Mouse (Mus musculus) retina, postnatal 1 day (tissue): Measurements from ENCODE around the gene Clcn6.

ENCODE experiments used
- DNase-seq: peaks from one replicate; pipeline ENCODE4 v3.0.0-alpha.2; 2012

The Clcn6 gene

GRCm38 (mm10) chr4:147985205-147986132, 53.2 kb downstream of the Clcn6 start, which contains the start of gene Nppb:
Nppb (plus strand) TSS chr4:147985788.
- DNase-seq = peak; percentile 40

GRCm38 (mm10) chr4:147979441-147979860, 59.2 kb downstream of the Clcn6 start:
- DNase-seq = no peak

GRCm38 (mm10) chr4:147978391-147978790, 60.2 kb downstream of the Clcn6 start:
- no peak for DNase-seq

GRCm38 (mm10) chr4:147977726-147978125, 60.9 kb downstream of the Clcn6 start:
- no peak for DNase-seq

- DNase-seq = no peak
Observed at GRCm38 (mm10) chr4:147976237-147976636, 62.4 kb downstream of the Clcn6 start.

- DNase-seq = no peak
Observed at GRCm38 (mm10) chr4:147969337-147969736, 69.3 kb downstream of the Clcn6 start.

- no peak for DNase-seq
Observed at GRCm38 (mm10) chr4:147968816-147969215, 69.8 kb downstream of the Clcn6 start.

GRCm38 (mm10) chr4:147965712-147966111, 72.9 kb downstream of the Clcn6 start:
- no peak for DNase-seq

GRCm38 (mm10) chr4:147963623-147964022, 75.0 kb downstream of the Clcn6 start:
- DNase-seq = no peak

GRCm38 (mm10) chr4:147962781-147963180, 75.8 kb downstream of the Clcn6 start:
- no peak for DNase-seq

GRCm38 (mm10) chr4:147959881-147960831, 78.5 kb downstream of the Clcn6 start:
- DNase-seq = peak; percentile 89

- peak; percentile 48 for DNase-seq
Observed at GRCm38 (mm10) chr4:147957141-147957540, 81.5 kb downstream of the Clcn6 start.
